Mouse (Mus musculus) colon, adult 2 months (tissue): Measurements from ENCODE around the gene Mettl7a3. TPM values are rescaled to one million over a fixed set of nuclear protein-coding genes. Genes with fewer than 3 reads are reported as not detected.

Experiments
- polyA plus RNA-seq: library from polyadenylated mRNA; depleted of rRNA; stranded (reverse); fragments of >200 nt; gene quantifications from 2 replicates; pipeline ENCODE4 v1.2.3, GENCODE M21; 2012; rRNA removed

Gene Mettl7a3
- polyA plus RNA-seq, result 2.6 and 3.4 TPM in 2 replicates

DNA sequence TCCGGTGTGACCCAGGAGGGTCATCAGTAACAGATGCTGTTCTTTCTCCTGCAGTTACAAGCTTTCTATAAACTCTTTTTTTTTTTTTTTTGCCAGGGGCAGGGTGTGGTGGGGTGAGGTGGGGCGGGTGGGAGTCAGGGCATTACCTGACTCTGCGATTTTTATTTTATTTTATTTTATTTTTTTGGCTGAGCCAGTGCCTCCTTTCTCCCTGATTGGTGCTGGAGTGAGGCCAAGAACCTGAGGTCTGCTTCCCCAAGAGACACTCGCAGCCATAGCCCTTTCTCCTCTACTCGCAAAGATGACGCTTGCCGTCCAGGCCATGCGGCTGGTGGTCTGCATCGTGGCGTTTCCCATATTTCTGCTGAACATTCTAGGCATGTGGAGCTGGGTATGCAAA, at the start of gene Mettl7a3:
Mettl7a3 (plus strand) TSS at position 301 of the 400 bp plus-strand sequence.

GRCm38 (mm10) chr15:100304019-100304991, 30.4 kb upstream of the Mettl7a3 start, which contains the start of gene Mettl7a1:
Gene Mettl7a1 (plus strand): TSS chr15:100304140.

GRCm38 (mm10) chr15:100352711-100353250, 18.1 kb downstream of the Mettl7a3 start, which contains the start of the genes Methig1 and Mettl7a2:
Gene Methig1 (plus strand): TSS chr15:100353149.
Gene Mettl7a2 (plus strand): TSS chr15:100353200.

GRCm38 (mm10) chr15:100364242-100364641, 29.5 kb downstream of the Mettl7a3 start, which contains the start of gene Higd1c:
Gene Higd1c (plus strand): TSS chr15:100364542.

Other genes starting within 250 kb of the Mettl7a3 start
- gene Atf1, start 107.1 kb upstream of the Mettl7a3 start, polyA plus RNA-seq, result 33.6 and 37.1 TPM in 2 replicates
- gene Tmprss12, start 54.1 kb upstream of the Mettl7a3 start, polyA plus RNA-seq, result 0.21 and 0.23 TPM in 2 replicates
- 83.1 and 83.6 TPM in 2 replicates for gene Mettl7a1, start 30.8 kb upstream of the Mettl7a3 start, polyA plus RNA-seq
- 1.4 and 2.2 TPM in 2 replicates for gene Methig1, start 18.2 kb downstream of the Mettl7a3 start, polyA plus RNA-seq
- 9.7 and 18.0 TPM in 2 replicates for gene Mettl7a2, start 18.3 kb downstream of the Mettl7a3 start, polyA plus RNA-seq
- not detected in 2 replicates for gene Higd1c, start 29.6 kb downstream of the Mettl7a3 start, polyA plus RNA-seq
- gene Gm5475, start 87.2 kb downstream of the Mettl7a3 start, polyA plus RNA-seq, result 0.07 TPM in 1 of 2 replicates, not detected in the other
- gene Slc11a2, start 90.1 kb downstream of the Mettl7a3 start, polyA plus RNA-seq, result 33.4 and 40.0 TPM in 2 replicates
- gene Letmd1, start 134.1 kb downstream of the Mettl7a3 start, polyA plus RNA-seq, result 41.4 and 44.8 TPM in 2 replicates
- gene Csrnp2, start 160.6 kb downstream of the Mettl7a3 start, polyA plus RNA-seq, result 2.1 and 2.4 TPM in 2 replicates
- gene Tfcp2, start 217.1 kb downstream of the Mettl7a3 start, polyA plus RNA-seq, result 4.6 and 8.1 TPM in 2 replicates